Mouse (Mus musculus) liver, embryonic 16.5 days (tissue): ENCODE results near the gene Arhgef25. TPM values are rescaled to one million over a fixed set of nuclear protein-coding genes. Genes with fewer than 3 reads are reported as not detected.

Experiments
- ATAC-seq: fragments of 200-750 bp; cut with Nextera tagmentation; 2 replicates; pipeline ENCODE4 v1.8.0; 2017; ENCODE audit warnings: low read depth, mild to moderate bottlenecking, moderate number of reproducible peaks, moderate library complexity
- H3K27ac ChIP-seq: fragments of 300-500 bp; sonication (generic); 2 replicates; pipeline ENCODE4 v1.5.1; 2014; ENCODE audit warnings: mild to moderate bottlenecking, low read length
- H3K27me3 ChIP-seq: fragments of 300-500 bp; sonication (generic); 2 replicates; pipeline ENCODE4 v1.6.1; 2014; ENCODE audit warnings: low read depth, low read length, mixed read lengths; ENCODE audit not compliant: control insufficient read depth, insufficient read depth
- H3K36me3 ChIP-seq: fragments of 300-500 bp; sonication (generic); 2 replicates; pipeline ENCODE4 v1.6.1; 2014; ENCODE audit warnings: mild to moderate bottlenecking; ENCODE audit not compliant: control insufficient read depth, insufficient read depth
- H3K4me1 ChIP-seq: fragments of 300-500 bp; sonication (generic); 2 replicates; pipeline ENCODE4 v1.6.1; 2014; ENCODE audit warnings: low read depth, low read length, mixed read lengths; ENCODE audit not compliant: control insufficient read depth
- H3K4me2 ChIP-seq: fragments of 300-500 bp; sonication (generic); 2 replicates; pipeline ENCODE4 v1.6.1; 2014; ENCODE audit warnings: low read depth, low read length, mixed read lengths
- H3K4me3 ChIP-seq: fragments of 300-500 bp; sonication (generic); 2 replicates; pipeline ENCODE4 v1.5.1; 2014; ENCODE audit warnings: low read depth, mild to moderate bottlenecking, low read length
- H3K9ac ChIP-seq: fragments of 300-500 bp; sonication (generic); 2 replicates; pipeline ENCODE4 v1.6.1; 2014; ENCODE audit warnings: low read depth, low read length
- H3K9me3 ChIP-seq: fragments of 300-500 bp; sonication (generic); replicated peaks from 2 replicates; pipeline ENCODE4 v1.6.1; 2016; ENCODE audit warnings: low read length; ENCODE audit not compliant: control insufficient read depth
- WGBS: fragments of 180-500 bp; shearing (Covaris S2); extraction: QIAGEN DNeasy Blood & Tissue Kit; methylation state at CpG from one replicate; pipeline ENCODE4 v1.1.7; 2014; ENCODE audit not compliant: insufficient replicate concordance; 5-methylcytosine and 5-hydroxymethylcytosine counted together
- polyA plus RNA-seq: library from polyadenylated mRNA; unstranded; fragments of >200 nt; fragmentation: Nextera tagmentation; extraction: Ambion mirVana; gene quantifications from 2 replicates; pipeline ENCODE4 v1.2.1, GENCODE M21; 2015

Gene Arhgef25
- polyA plus RNA-seq, 1 experiment from 2014 or later = 5.7 TPM

GRCm38 (mm10) chr10:127210961-127211405, 21.1 kb upstream of the Arhgef25 start:
- Histone ChIP-seq H3K4me3 (peak overlapping the region; percentile 96), H3K27ac (peak overlapping the region; percentile 89), H3K9me3 (no peaks in the 10 kb centered on the region), H3K36me3 (peaks cover 16% of the 10 kb centered on the region), H3K27me3 (no peaks in the 10 kb centered on the region), H3K4me2 (peak overlapping the region; percentile 89), H3K9ac (peak overlapping the region; percentile 97), H3K4me1 (peaks cover 41% of the 10 kb centered on the region)
- ATAC-seq = peak; percentile 72
- WGBS = 1% methylated on average over 25 of the region's 25 CpGs

DNA sequence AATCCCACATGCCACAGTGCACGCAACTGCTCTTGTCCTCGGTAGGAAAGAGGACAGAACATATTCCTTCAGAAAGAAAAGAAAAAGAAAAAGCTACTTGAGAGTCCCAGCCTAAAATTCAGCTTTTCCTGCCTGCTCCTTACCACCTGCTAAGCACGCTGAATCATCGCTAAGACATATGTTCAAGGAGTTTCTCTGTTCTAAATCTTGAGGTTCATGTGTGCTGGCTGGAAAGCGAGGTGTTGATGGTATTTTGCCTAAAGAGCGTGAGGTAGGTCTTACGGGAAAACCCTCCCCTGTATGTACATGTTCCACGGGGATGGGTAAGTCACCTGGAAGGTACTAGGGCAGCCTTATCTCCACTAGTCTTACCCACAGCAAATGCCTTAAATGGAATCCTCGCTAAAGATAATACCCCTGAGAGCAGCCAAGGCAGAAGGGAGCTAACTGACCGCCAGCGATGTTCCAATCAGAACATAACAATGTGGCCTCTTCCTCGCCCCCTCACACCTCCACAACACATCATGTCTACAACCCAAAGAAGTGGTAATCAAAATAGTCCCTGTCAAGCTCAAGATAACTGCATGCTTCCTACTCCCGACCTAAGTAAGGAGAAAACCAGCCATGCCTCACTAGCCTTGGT, 20.2 kb upstream of the Arhgef25 start:
- no peak for ATAC-seq
- peaks cover 47% of the 10 kb centered on the region for H3K4me1 ChIP-seq

DNA sequence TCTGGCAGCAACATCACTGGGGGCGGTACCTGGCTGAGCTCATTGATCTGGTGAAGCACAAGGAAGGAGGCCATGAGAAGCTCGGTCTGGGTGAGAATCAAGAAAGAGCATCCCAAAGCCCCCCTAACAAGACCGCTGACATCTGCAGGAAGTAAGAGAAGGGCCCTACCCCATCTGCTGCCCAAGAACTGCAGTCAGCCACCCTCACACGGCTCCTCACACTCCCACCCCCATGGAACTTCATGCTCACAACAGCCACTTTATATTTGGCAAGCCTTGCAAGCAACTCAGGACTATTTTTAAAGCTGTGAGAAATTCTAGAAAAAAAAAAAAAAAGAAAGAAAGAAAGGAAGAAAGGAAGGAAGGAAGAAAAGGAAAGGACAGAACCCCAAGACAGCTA, 19.0 kb upstream of the Arhgef25 start:
- no peak overlapping the region for H3K4me3 ChIP-seq
- no peaks in the 10 kb centered on the region for H3K9me3 ChIP-seq
- peak overlapping the region; percentile 89; the same call in 1 of the 2 replicates for H3K4me2 ChIP-seq
- H3K27ac ChIP-seq = peak overlapping the region; percentile 63
- peaks cover 59% of the 10 kb centered on the region for H3K4me1 ChIP-seq
- no peak overlapping the region for H3K9ac ChIP-seq
- peaks cover 18% of the 10 kb centered on the region for H3K36me3 ChIP-seq
- H3K27me3 ChIP-seq = no peaks in the 10 kb centered on the region
- WGBS = 78% methylated on average over 4 of the region's 4 CpGs
- ATAC-seq = no peak

More for the DNA sequence above, 20.2 kb upstream of the Arhgef25 start:
- H3K4me2 ChIP-seq = peak overlapping the region; percentile 89
- peak overlapping the region; percentile 97 for H3K9ac ChIP-seq
- H3K27me3 ChIP-seq = no peaks in the 10 kb centered on the region
- H3K36me3 ChIP-seq = peaks cover 16% of the 10 kb centered on the region
- H3K9me3 ChIP-seq = no peaks in the 10 kb centered on the region
- WGBS = 47% methylated on average over 13 of the region's 13 CpGs
- H3K4me3 ChIP-seq = peak overlapping the region; percentile 96
- H3K27ac ChIP-seq = peak overlapping the region; percentile 89

DNA sequence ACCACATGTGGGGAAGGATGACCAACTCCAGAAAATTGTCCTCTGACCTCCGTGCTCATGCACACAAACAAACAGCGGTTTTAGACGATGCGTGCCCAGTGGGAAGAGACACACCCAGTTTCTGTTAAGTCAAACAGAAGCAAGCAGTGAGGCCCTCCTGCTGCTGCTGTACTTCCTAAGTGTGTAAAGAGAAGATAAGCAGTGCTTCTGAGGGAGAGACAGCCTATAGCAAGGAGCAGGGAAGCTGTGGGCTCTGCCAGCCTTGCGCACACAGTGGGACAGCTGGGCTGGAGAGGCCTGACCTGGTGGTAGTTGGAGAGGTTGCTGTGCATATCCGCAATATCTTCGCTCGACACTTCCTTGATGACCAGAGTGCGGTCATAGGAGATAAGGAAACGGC, 15.5 kb upstream of the Arhgef25 start:
- Histone ChIP-seq H3K4me2 (peak overlapping the region; percentile 67), H3K27ac (peak overlapping the region; percentile 99)
- 21% methylated on average over 10 of the region's 10 CpGs for WGBS

DNA sequence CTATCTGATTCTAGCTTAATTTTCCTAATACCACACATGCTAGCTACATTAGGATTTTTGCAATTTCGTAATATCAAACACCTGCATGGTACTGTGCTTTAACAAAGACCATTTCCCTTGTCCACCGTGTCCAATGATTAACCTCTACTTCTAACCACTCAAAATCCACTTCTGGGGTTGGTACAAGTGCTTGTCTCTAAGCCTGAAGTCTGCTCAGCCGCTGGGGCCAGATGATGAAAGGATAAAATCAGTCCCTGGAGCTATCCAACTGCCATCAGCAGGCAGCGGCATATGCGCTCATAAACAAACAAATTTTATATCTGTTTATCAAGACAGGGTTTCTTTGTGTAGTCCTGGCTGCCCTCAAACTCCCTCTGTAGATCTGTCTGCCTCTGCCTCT, 14.7 kb upstream of the Arhgef25 start:
- Histone ChIP-seq H3K27me3 (no peaks in the 10 kb centered on the region), H3K4me2 (peak overlapping the region; percentile 67), H3K36me3 (peaks cover 43% of the 10 kb centered on the region), H3K27ac (peak overlapping the region; percentile 99), H3K4me1 (peaks cover 61% of the 10 kb centered on the region), H3K4me3 (peak overlapping the region; percentile 47), H3K9me3 (no peaks in the 10 kb centered on the region), H3K9ac (peak overlapping the region; percentile 71)
- ATAC-seq = peak; percentile 10
- WGBS = 30% methylated on average over 5 of the region's 5 CpGs

More for the DNA sequence above, 15.5 kb upstream of the Arhgef25 start:
- peak; percentile 90 for ATAC-seq
- Histone ChIP-seq H3K27me3 (no peaks in the 10 kb centered on the region), H3K9me3 (no peaks in the 10 kb centered on the region), H3K36me3 (peaks cover 35% of the 10 kb centered on the region), H3K9ac (peak overlapping the region; percentile 71), H3K4me3 (peak overlapping the region; percentile 47), H3K4me1 (peaks cover 68% of the 10 kb centered on the region)

DNA sequence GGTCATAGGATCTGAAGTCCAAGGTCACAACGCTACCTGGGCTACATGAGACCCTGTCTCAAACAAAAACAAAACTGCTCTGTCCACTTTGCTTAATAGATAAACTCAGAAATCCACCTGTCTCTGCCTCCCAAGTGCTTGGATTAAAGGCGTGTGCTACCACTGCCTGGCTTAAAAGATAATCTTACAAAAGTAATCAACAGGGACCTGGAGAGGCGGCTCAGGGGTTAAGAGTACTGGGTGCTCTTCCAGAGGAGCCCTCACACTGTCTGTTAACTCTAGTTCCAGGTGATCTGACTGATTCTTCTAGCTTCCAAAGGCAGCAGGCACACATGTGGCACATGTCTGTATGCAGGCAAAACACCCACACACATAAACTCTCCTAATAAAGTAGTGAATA, 13.2 kb upstream of the Arhgef25 start:
- H3K4me3 ChIP-seq = peak overlapping the region; percentile 0; the same call in 1 of the 2 replicates
- peak overlapping the region; percentile 99 for H3K27ac ChIP-seq
- H3K4me1 ChIP-seq = peaks cover 49% of the 10 kb centered on the region
- H3K9ac ChIP-seq = peak overlapping the region; percentile 58
- peak overlapping the region; percentile 67 for H3K4me2 ChIP-seq
- H3K36me3 ChIP-seq = peaks cover 52% of the 10 kb centered on the region
- H3K27me3 ChIP-seq = no peaks in the 10 kb centered on the region
- no peaks in the 10 kb centered on the region for H3K9me3 ChIP-seq
- 28% methylated on average over 3 of the region's 3 CpGs for WGBS
- peak; percentile 77 for ATAC-seq

- ATAC-seq = no peak
- no peaks in the 10 kb centered on the region for H3K27me3 ChIP-seq
- H3K36me3 ChIP-seq = peaks cover 49% of the 10 kb centered on the region
- no peak overlapping the region for H3K4me3 ChIP-seq
- 77% methylated on average over 8 of the region's 8 CpGs for WGBS
- H3K27ac ChIP-seq = peak overlapping the region; percentile 24; the same call in 1 of the 2 replicates
- no peaks in the 10 kb centered on the region for H3K9me3 ChIP-seq
- H3K4me2 ChIP-seq = no peak overlapping the region
- no peak overlapping the region for H3K9ac ChIP-seq
- H3K4me1 ChIP-seq = peaks cover 38% of the 10 kb centered on the region
Observed at GRCm38 (mm10) chr10:127200279-127200678, 10.4 kb upstream of the Arhgef25 start.

DNA sequence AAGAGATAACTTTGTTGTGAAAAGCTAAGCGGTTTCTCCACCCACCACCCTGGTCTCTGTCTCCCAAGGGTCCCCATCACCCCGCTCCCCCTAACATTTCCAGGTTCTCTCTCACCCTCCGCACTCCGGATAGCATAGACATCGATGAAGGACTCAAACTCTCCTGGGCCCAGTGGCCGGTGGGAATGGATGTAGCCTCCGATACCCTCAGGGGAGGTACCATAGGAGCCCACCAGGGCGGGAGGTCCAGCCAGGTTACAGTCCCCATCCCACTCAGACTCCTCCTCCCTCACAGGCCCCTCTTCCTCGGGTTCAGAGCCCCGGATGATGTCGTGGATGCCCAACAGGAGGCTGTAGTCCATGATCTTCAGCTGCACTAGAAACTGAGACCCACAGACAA, 9.6 kb upstream of the Arhgef25 start:
- Histone ChIP-seq H3K9ac (no peak overlapping the region), H3K9me3 (no peaks in the 10 kb centered on the region), H3K4me1 (peaks cover 39% of the 10 kb centered on the region), H3K4me2 (no peak overlapping the region), H3K4me3 (no peak overlapping the region), H3K27me3 (no peaks in the 10 kb centered on the region), H3K27ac (no peak overlapping the region), H3K36me3 (peaks cover 49% of the 10 kb centered on the region)
- no peak for ATAC-seq
- WGBS = 80% methylated on average over 11 of the region's 11 CpGs

DNA sequence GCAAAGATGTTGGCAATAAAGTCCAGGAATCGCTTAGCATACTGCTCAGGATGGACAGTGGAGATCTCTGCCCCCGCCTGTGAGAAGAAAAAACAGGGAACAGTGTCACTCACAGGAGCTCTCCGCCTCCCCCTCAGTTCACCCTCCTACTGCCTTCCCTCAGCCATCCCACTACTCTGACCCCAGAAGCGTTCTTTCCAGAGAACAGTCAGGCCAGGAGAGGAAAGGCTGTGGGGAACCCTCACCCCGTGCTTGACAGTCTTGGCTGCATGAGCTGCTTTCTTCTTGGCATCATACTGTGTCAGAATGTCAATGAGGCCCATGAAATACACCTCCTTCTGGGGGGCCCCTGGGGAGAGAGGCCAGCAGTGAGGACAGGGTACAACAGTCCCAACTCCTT, 9.2 kb upstream of the Arhgef25 start:
- ATAC-seq = no peak
- H3K9me3 ChIP-seq = no peaks in the 10 kb centered on the region
- H3K27ac ChIP-seq = no peak overlapping the region
- no peak overlapping the region for H3K9ac ChIP-seq
- H3K4me2 ChIP-seq = no peak overlapping the region
- peaks cover 39% of the 10 kb centered on the region for H3K4me1 ChIP-seq
- 82% methylated on average over 5 of the region's 5 CpGs for WGBS
- H3K4me3 ChIP-seq = no peak overlapping the region
- H3K27me3 ChIP-seq = no peaks in the 10 kb centered on the region
- peaks cover 49% of the 10 kb centered on the region for H3K36me3 ChIP-seq
